30 mouse cellular contexts compared by ENCODE assay signal in the genomic region with DNA sequence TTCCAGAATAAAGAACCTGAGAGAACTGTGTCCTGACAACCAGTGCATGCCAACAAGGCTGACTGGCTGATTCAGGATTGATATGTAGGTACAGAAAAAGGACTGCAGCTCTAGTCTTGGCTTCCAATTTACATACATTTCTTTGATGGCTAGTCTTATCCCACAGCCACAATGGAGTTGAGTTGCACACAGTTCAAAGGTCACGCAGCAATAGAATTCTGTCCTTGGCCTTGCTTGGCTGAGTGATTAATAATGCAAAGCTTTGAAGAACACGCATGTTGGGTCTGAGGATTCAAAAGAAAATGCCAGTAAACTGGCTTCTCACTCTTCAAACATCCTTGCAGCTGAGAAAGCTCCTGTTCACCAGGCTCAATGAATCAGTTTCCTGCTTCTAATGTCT.
DNase-seq lines count a peak whose midpoint lies in the region; ATAC-seq lines count a peak whose summit lies in the region.
"Had no signal": no experiment of that assay in that cellular context is flagged by ENCODE, and none has a peak within 500 bp of the region (broad histone marks: within the 10 kb centered on the region; RNA-seq: fewer than 3 reads in every experiment).

No protein-coding gene starts in this region.

- no peaks in the 10 kb centered on the region for H3K36me3 ChIP-seq in hindbrain, embryonic 10.5 days
- H3K36me3 ChIP-seq in hindbrain, embryonic 16.5 days (ENCODE audit: control insufficient read depth, insufficient read depth, low read length): no peaks in the 10 kb centered on the region
- H3K36me3 ChIP-seq in midbrain, embryonic 10.5 days: no peaks in the 10 kb centered on the region
- no peaks in the 10 kb centered on the region for H3K36me3 ChIP-seq in midbrain, embryonic 14.5 days (ENCODE audit: control insufficient read depth, insufficient read depth, low read length)
- H3K36me3 ChIP-seq: embryonic facial prominence, embryonic 12.5 days; embryonic facial prominence, embryonic 15.5 days; forebrain, embryonic 15.5 days; G1E; heart, embryonic 12.5 days; heart, embryonic 15.5 days; hindbrain, embryonic 13.5 days had no signal

- ATAC-seq in hindbrain, embryonic 16.5 days: no peak
- ATAC-seq in midbrain, embryonic 14.5 days (ENCODE audit: low FRiP score, low TSS enrichment): no peak
- ATAC-seq: forebrain, embryonic 15.5 days; hindbrain, postnatal 0 days; inflammation-experienced regulatory T-cells, adult 6 months; intestine, embryonic 16.5 days had no signal

- H3K4me3 ChIP-seq in hindbrain, embryonic 10.5 days: no peak overlapping the region
- H3K4me3 ChIP-seq in hindbrain, embryonic 16.5 days (ENCODE audit: low read length): no peak overlapping the region
- H3K4me3 ChIP-seq in midbrain, embryonic 10.5 days: no peak overlapping the region
- H3K4me3 ChIP-seq in midbrain, embryonic 14.5 days (replicated peaks; ENCODE audit: low read depth, low read length): no peak overlapping the region
- H3K4me3 ChIP-seq: embryonic facial prominence, embryonic 12.5 days; embryonic facial prominence, embryonic 15.5 days; forebrain, embryonic 15.5 days; heart, embryonic 12.5 days; heart, embryonic 15.5 days; hindbrain, embryonic 13.5 days had no signal

- H3K27ac ChIP-seq in hindbrain, embryonic 10.5 days: no peak overlapping the region
- no peak overlapping the region for H3K27ac ChIP-seq in hindbrain, embryonic 16.5 days (ENCODE audit: low read depth, low read length)
- H3K27ac ChIP-seq in midbrain, embryonic 10.5 days (replicated peaks): peak overlapping the region; percentile 19; the same call in 1 of the 2 replicates
- no peak overlapping the region for H3K27ac ChIP-seq in midbrain, embryonic 14.5 days (replicated peaks; ENCODE audit: low read depth, low read length)
- H3K27ac ChIP-seq: embryonic facial prominence, embryonic 12.5 days; embryonic facial prominence, embryonic 15.5 days; forebrain, embryonic 15.5 days; heart, embryonic 15.5 days; hindbrain, embryonic 13.5 days; hindbrain, postnatal 0 days had no signal

- no peaks in the 10 kb centered on the region for H3K27me3 ChIP-seq in hindbrain, embryonic 10.5 days (ENCODE audit: insufficient read depth, poor library complexity, severe bottlenecking)
- no peaks in the 10 kb centered on the region for H3K27me3 ChIP-seq in hindbrain, embryonic 16.5 days (replicated peaks; ENCODE audit: control insufficient read depth, insufficient read depth, low read length)
- no peaks in the 10 kb centered on the region for H3K27me3 ChIP-seq in midbrain, embryonic 10.5 days (ENCODE audit: low read depth, poor library complexity, severe bottlenecking)
- no peaks in the 10 kb centered on the region for H3K27me3 ChIP-seq in midbrain, embryonic 14.5 days (ENCODE audit: control insufficient read depth, insufficient read depth, low read length)
- H3K27me3 ChIP-seq: CH12.LX; embryonic facial prominence, embryonic 12.5 days; embryonic facial prominence, embryonic 15.5 days; forebrain, embryonic 15.5 days; heart, embryonic 12.5 days; heart, embryonic 15.5 days; hindbrain, embryonic 13.5 days had no signal

- WGBS in hindbrain, embryonic 10.5 days: 55% methylated on average over 2 of the region's 2 CpGs
- WGBS in hindbrain, embryonic 16.5 days: 53% methylated on average over 2 of the region's 2 CpGs
- 68% methylated on average over 2 of the region's 2 CpGs for WGBS in midbrain, embryonic 10.5 days
- WGBS in midbrain, embryonic 14.5 days: 22% methylated on average over 2 of the region's 2 CpGs

- peaks cover 10% of the 10 kb centered on the region for H3K4me1 ChIP-seq in hindbrain, embryonic 10.5 days (replicated peaks)
- no peaks in the 10 kb centered on the region for H3K4me1 ChIP-seq in hindbrain, embryonic 16.5 days (ENCODE audit: control insufficient read depth, insufficient read depth, low read depth, low read length)
- H3K4me1 ChIP-seq in midbrain, embryonic 10.5 days: peaks cover 18% of the 10 kb centered on the region
- 0 out of 2 replicates have a peak, but pooled peaks cover 3% of the 10 kb centered on the region for H3K4me1 ChIP-seq in midbrain, embryonic 14.5 days (ENCODE audit: control insufficient read depth, insufficient read depth, low read length)
- H3K4me1 ChIP-seq: embryonic facial prominence, embryonic 12.5 days; embryonic facial prominence, embryonic 15.5 days; forebrain, embryonic 15.5 days; heart, embryonic 12.5 days; heart, embryonic 15.5 days had no signal

- peak; percentile 35 for DNase-seq in embryo, embryonic 10 days (ENCODE audit: low spot score)
- no peak for DNase-seq in embryo, embryonic 9.5 days (ENCODE audit: extremely low spot score)
- DNase-seq in hindbrain, embryonic 10.5 days (ENCODE audit: low spot score): peak; percentile 36
- peak; percentile 39 for DNase-seq in midbrain, embryonic 10.5 days (ENCODE audit: low spot score)
- DNase-seq in midbrain, embryonic 14.5 days: no peak
- DNase-seq in embryo, embryonic 10.5 days (ENCODE audit: low spot score): peak; percentile 40
- DNase-seq in Muller cell, postnatal 12 days (ENCODE audit: inconsistent ontology term): no peak
- DNase-seq: adrenal gland, adult 8-10 months; adrenal gland, postnatal 36 days; B cell, adult 2 months; cerebellum, adult 18-20 months; cerebellum, adult 9-10 months; cerebellum, postnatal 14 days; gastrocnemius, postnatal 25 days; heart, adult 18-20 months; heart, postnatal 10 days; heart, postnatal 36 days; kidney, adult 18-20 months had no signal

- no peak overlapping the region for H3K4me2 ChIP-seq in hindbrain, embryonic 16.5 days (ENCODE audit: low read length)
- no peak overlapping the region for H3K4me2 ChIP-seq in midbrain, embryonic 14.5 days (ENCODE audit: low read length)
- H3K4me2 ChIP-seq: embryonic facial prominence, embryonic 12.5 days; embryonic facial prominence, embryonic 15.5 days; forebrain, embryonic 15.5 days; heart, embryonic 12.5 days; heart, embryonic 15.5 days; hindbrain, embryonic 13.5 days had no signal

- no peaks in the 10 kb centered on the region for H3K9me3 ChIP-seq in hindbrain, embryonic 10.5 days
- H3K9me3 ChIP-seq in hindbrain, embryonic 16.5 days (ENCODE audit: control insufficient read depth, low read length): no peaks in the 10 kb centered on the region
- H3K9me3 ChIP-seq in midbrain, embryonic 10.5 days (replicated peaks): no peaks in the 10 kb centered on the region
- H3K9me3 ChIP-seq in midbrain, embryonic 14.5 days (ENCODE audit: control insufficient read depth, low read length): no peaks in the 10 kb centered on the region
- H3K9me3 ChIP-seq: embryonic facial prominence, embryonic 12.5 days; embryonic facial prominence, embryonic 15.5 days; forebrain, embryonic 15.5 days; G1E; heart, embryonic 12.5 days; heart, embryonic 15.5 days; hindbrain, embryonic 13.5 days had no signal

- H3K9ac ChIP-seq in hindbrain, embryonic 16.5 days (ENCODE audit: low read depth, low read length): no peak overlapping the region
- no peak overlapping the region for H3K9ac ChIP-seq in midbrain, embryonic 14.5 days (replicated peaks; ENCODE audit: low read length)
- H3K9ac ChIP-seq: embryonic facial prominence, embryonic 12.5 days; embryonic facial prominence, embryonic 15.5 days; forebrain, embryonic 15.5 days; heart, embryonic 12.5 days; heart, embryonic 15.5 days; hindbrain, embryonic 13.5 days had no signal

Comparison
In these comparisons a context has a peak if more than half of its experiments do, and no peak if none do; other contexts are left out.
1. DNase-seq: peak in embryo, embryonic 10 days (single experiment), hindbrain, embryonic 10.5 days (single experiment), midbrain, embryonic 10.5 days (single experiment) and embryo, embryonic 10.5 days (single experiment); none in embryo, embryonic 9.5 days (single experiment), midbrain, embryonic 14.5 days (single experiment) and Muller cell, postnatal 12 days (single experiment).